Mouse (Mus musculus) MEL-GATA-1-ER (cell line): ENCODE results near the gene Zmym4.

Source experiments
- DNase-seq: peaks from one replicate; pipeline ENCODE4 v3.0.0-alpha.2; 2012; ENCODE audit warnings: low read depth; ENCODE audit errors: extremely low read depth

The Zmym4 gene

GRCm38 (mm10) chr4:126823917-126824316 lies 144.0 kb downstream of the Zmym4 start:
- no peak for DNase-seq

GRCm38 (mm10) chr4:126822891-126823882 lies 144.7 kb downstream of the Zmym4 start:
- DNase-seq, result no peak

GRCm38 (mm10) chr4:126814854-126815253 lies 153.1 kb downstream of the Zmym4 start:
- no peak for DNase-seq

GRCm38 (mm10) chr4:126813212-126813611 lies 154.7 kb downstream of the Zmym4 start:
- no peak for DNase-seq
